Mouse (Mus musculus) heart, embryonic 11.5 days (tissue): Measurements from ENCODE around the gene Nccrp1. TPM values are rescaled to one million over a fixed set of nuclear protein-coding genes. Genes with fewer than 3 reads are reported as not detected.

Source experiments
- ATAC-seq: fragments of 200-750 bp; cut with Nextera tagmentation; replicated peaks from 2 replicates; pipeline ENCODE4 v1.8.0; 2017; ENCODE audit warnings: moderate library complexity; ENCODE audit not compliant: insufficient number of reproducible peaks, low FRiP score, low TSS enrichment
- H3K27ac ChIP-seq: fragments of 300-500 bp; sonication (generic); 2 replicates; pipeline ENCODE4 v1.5.1; 2014; ENCODE audit warnings: mild to moderate bottlenecking, low read depth, low read length
- H3K27me3 ChIP-seq: fragments of 300-500 bp; sonication (generic); 2 replicates; pipeline ENCODE4 v1.6.1; 2014; ENCODE audit warnings: mild to moderate bottlenecking, low read length, mixed read lengths; ENCODE audit not compliant: control insufficient read depth, insufficient read depth
- H3K36me3 ChIP-seq: fragments of 300-500 bp; sonication (generic); 2 replicates; pipeline ENCODE4 v1.6.1; 2014; ENCODE audit warnings: mild to moderate bottlenecking, low read length, moderate library complexity, mixed read lengths; ENCODE audit not compliant: control insufficient read depth, insufficient read depth
- H3K4me1 ChIP-seq: fragments of 300-500 bp; sonication (generic); 2 replicates; pipeline ENCODE4 v1.6.1; 2014; ENCODE audit warnings: low read length; ENCODE audit not compliant: control insufficient read depth, insufficient read depth
- H3K4me2 ChIP-seq: fragments of 300-500 bp; sonication (generic); 2 replicates; pipeline ENCODE4 v1.6.1; 2014; ENCODE audit warnings: mild to moderate bottlenecking, moderate library complexity
- H3K4me3 ChIP-seq: fragments of 300-500 bp; sonication (generic); 2 replicates; pipeline ENCODE4 v1.5.1; 2014; ENCODE audit warnings: low read depth, low read length
- H3K9ac ChIP-seq: fragments of 300-500 bp; sonication (generic); 2 replicates; pipeline ENCODE4 v1.6.1; 2014; ENCODE audit warnings: mild to moderate bottlenecking, low read depth, low read length, moderate library complexity
- H3K9me3 ChIP-seq: fragments of 300-500 bp; sonication (generic); replicated peaks from 2 replicates; pipeline ENCODE4 v1.6.1; 2016; ENCODE audit warnings: low read length; ENCODE audit not compliant: control insufficient read depth
- WGBS: fragments of 180-500 bp; shearing (Covaris S2); extraction: QIAGEN DNeasy Blood & Tissue Kit; methylation state at CpG from one replicate; pipeline ENCODE4 v1.1.7; 2014; ENCODE audit not compliant: insufficient replicate concordance; 5-methylcytosine and 5-hydroxymethylcytosine counted together
- polyA plus RNA-seq: library from polyadenylated mRNA; unstranded; fragments of >200 nt; fragmentation: Nextera tagmentation; extraction: Ambion mirVana; gene quantifications from 2 replicates; pipeline ENCODE4 v1.2.1, GENCODE M21; 2014

Gene Nccrp1
- polyA plus RNA-seq = not detected in 2 replicates

DNA sequence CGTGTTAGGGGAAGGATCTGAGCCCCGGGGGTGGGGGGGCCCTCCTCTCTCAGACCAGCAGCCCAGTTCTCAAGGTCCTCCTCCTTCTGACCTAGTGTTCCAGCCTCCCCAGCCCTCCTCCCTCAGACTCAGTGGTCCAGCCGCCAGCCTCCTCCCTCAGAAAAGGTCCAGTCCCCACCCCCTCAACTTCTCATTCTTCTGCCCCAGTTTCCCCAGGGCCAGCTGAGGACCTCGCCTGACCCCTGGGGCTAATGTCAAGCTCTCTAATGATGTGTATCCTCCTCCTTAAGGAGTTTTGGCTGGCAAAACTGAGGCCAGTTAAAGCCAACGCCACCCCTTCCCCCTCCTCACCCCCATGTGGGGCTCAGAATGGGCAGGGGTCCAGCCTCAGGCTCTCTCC is at the start of gene Nccrp1:
Gene Nccrp1, minus strand, starts transcription at position 101 of the 400 bp plus-strand sequence.
- no peak within 1 kb of the TSS for H3K27ac ChIP-seq
- peaks cover 9% of the 10 kb centered on the region; the same call in 1 of the 2 replicates for H3K4me1 ChIP-seq
- H3K4me3 ChIP-seq = peak within 1 kb of the TSS; percentile 31
- no peak within 1 kb of the TSS; the same call in 1 of the 2 replicates for H3K9ac ChIP-seq
- WGBS = 11% methylated on average over 5 of the region's 5 CpGs
- H3K9me3 ChIP-seq = no peaks in the 10 kb centered on the region
- peak within 1 kb of the TSS; percentile 54 for H3K4me2 ChIP-seq
- ATAC-seq = no peak
- H3K36me3 ChIP-seq = no peaks in the 10 kb centered on the region
- peaks cover 46% of the 10 kb centered on the region for H3K27me3 ChIP-seq

DNA sequence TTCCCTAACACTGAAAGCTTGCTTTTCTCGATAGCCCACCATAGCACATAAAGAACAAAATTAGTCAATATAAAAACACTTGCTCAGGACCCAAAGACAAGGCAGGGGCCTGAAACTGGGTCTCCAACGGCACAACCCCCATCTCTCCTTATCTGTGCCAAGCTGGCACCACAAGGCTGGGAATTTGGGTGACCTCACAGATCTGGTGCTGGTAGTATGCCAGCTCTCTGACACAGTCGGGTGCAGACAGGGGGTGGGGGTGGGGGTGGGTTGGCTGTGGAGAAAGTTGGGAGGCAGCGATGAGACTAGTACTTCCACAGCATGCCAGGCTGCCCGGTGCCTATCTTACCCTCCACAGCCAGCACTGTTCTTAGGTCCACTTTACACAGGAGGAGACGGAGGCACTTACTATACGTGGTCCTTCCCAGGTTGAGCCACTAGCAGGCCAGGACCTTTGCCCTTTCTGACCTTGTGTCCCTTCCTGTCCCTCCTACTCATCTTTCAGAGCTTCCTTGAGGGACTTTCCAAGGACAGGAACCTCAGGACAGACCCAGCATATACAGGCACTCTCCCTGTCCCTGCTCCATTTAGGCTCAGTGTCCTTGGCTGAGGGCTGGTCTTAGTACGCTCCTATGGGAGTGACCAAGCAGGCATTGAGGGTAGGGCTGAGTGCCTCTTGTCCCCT is 48.8 kb upstream of the Nccrp1 start:
- H3K9ac ChIP-seq = peak overlapping the region; percentile 54
- H3K4me2 ChIP-seq = peak overlapping the region; percentile 81

DNA sequence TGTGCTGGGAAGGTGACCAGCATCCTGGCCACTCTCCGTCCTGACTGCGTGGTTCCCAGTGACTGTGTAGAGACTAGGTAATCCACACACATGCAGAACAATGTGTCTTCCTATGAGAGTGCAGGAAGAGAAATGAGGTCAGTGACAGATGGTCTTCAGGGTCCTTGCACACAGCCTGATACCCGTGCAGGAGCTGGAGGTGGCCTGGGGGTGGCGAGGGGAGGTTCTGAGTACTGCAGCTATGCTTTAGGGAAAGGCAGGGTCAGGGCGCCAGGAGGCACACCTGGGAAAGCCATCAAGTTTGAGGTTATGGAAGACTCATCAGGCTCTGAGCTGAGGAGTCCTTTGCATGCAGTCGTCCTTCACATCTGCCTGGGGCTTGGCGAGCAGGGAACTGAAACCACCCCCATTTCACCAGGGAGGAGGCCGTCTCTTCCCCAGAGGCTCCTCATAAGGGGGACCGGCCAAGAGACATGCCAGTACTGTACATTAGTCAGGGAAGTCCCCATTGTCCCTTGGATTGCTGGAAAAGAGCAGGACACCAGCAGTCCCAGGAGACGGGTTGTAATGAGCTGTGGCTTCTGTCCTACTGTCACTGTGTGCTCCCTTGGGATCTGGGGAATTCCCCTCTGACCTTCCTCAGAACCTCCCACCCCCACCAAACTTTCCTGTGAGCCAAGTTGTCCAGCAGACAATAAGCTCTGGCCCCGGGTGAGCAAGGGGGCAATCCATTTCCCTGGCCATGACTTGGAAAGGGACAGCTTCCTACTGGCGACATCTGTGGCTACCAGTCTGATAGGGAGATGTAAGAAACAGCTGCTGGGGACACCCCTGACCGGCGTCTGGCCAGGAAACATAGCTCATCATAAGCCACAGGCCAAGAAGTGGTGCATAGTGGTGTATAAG is 46.4 kb upstream of the Nccrp1 start:
- no peak overlapping the region for H3K4me2 ChIP-seq
- no peaks in the 10 kb centered on the region for H3K9me3 ChIP-seq
- 45% methylated on average over 14 of the region's 14 CpGs for whole genome bisulfite sequencing
- no peak for ATAC-seq
- H3K4me1 ChIP-seq = peaks cover 50% of the 10 kb centered on the region
- no peak overlapping the region for H3K9ac ChIP-seq
- H3K36me3 ChIP-seq = no peaks in the 10 kb centered on the region
- no peak overlapping the region for H3K4me3 ChIP-seq
- no peak overlapping the region; the same call in 1 of the 2 replicates for H3K27ac ChIP-seq
- no peaks in the 10 kb centered on the region for H3K27me3 ChIP-seq

More for the DNA sequence above, 48.8 kb upstream of the Nccrp1 start:
- H3K4me3 ChIP-seq = peak overlapping the region; percentile 81; the same call in 1 of the 2 replicates
- H3K9me3 ChIP-seq = no peaks in the 10 kb centered on the region
- WGBS = 73% methylated on average over 8 of the region's 8 CpGs
- H3K27ac ChIP-seq = no peak overlapping the region
- no peaks in the 10 kb centered on the region for H3K27me3 ChIP-seq
- no peak for ATAC-seq
- peaks cover 49% of the 10 kb centered on the region for H3K4me1 ChIP-seq
- no peaks in the 10 kb centered on the region for H3K36me3 ChIP-seq

DNA sequence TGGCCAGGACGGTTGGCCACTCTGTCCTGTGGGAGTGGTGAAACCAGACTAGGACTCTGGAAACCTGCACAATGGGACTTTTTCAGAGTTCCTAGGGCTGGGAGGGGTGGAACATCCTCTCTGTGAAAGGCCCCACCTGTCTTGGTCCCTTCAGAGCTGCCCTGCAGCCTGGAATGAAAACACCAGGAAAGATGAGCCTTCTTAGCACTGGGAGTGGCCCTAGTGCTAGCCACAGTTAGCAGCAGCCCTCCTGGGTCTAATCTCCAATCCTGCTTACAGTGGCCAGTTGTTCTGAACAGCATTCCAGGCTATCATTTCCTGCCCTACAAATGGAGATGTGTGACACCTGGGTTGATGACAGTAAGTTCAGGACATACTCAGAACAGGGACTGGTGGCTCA is 44.8 kb upstream of the Nccrp1 start:
- no peak overlapping the region for H3K9ac ChIP-seq
- no peaks in the 10 kb centered on the region for H3K36me3 ChIP-seq
- no peak for ATAC-seq
- H3K27me3 ChIP-seq = no peaks in the 10 kb centered on the region
- 53% methylated on average over 1 of the region's 1 CpGs for WGBS
- H3K4me2 ChIP-seq = no peak overlapping the region
- no peak overlapping the region for H3K4me3 ChIP-seq
- peaks cover 60% of the 10 kb centered on the region for H3K4me1 ChIP-seq
- H3K27ac ChIP-seq = 0 out of 2 replicates have a peak overlapping the region, but pooled peaks have one; percentile 22
- H3K9me3 ChIP-seq = no peaks in the 10 kb centered on the region

DNA sequence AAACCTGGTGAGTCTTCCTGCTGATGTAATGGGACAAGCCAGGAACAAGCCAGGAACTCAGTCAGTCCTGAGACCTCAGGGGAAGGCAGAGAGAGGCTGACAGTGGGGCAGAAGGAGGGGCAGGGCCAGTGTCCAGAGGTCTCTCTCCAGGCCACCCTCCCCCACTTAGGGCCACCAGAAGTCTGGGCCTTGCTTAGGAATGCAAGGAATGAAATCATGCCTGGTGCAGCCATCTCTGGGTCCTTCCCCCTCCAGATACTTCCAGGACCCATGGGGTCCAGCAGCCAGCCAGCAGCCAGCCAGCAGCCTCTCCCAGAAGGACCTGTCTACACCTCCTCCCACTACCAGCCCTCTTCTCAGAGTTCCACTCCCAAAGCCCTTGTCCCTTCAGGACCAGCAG is 40.6 kb upstream of the Nccrp1 start:
- H3K27ac ChIP-seq = peak overlapping the region; percentile 73
- H3K4me2 ChIP-seq = peak overlapping the region; percentile 37
- peak; percentile 46; the same call in 1 of the 2 replicates for ATAC-seq
- no peak overlapping the region for H3K4me3 ChIP-seq
- H3K9me3 ChIP-seq = no peaks in the 10 kb centered on the region
- H3K9ac ChIP-seq = peak overlapping the region; percentile 12; the same call in 1 of the 2 replicates
- H3K4me1 ChIP-seq = peaks cover 67% of the 10 kb centered on the region
- H3K36me3 ChIP-seq = no peaks in the 10 kb centered on the region
- no peaks in the 10 kb centered on the region for H3K27me3 ChIP-seq

DNA sequence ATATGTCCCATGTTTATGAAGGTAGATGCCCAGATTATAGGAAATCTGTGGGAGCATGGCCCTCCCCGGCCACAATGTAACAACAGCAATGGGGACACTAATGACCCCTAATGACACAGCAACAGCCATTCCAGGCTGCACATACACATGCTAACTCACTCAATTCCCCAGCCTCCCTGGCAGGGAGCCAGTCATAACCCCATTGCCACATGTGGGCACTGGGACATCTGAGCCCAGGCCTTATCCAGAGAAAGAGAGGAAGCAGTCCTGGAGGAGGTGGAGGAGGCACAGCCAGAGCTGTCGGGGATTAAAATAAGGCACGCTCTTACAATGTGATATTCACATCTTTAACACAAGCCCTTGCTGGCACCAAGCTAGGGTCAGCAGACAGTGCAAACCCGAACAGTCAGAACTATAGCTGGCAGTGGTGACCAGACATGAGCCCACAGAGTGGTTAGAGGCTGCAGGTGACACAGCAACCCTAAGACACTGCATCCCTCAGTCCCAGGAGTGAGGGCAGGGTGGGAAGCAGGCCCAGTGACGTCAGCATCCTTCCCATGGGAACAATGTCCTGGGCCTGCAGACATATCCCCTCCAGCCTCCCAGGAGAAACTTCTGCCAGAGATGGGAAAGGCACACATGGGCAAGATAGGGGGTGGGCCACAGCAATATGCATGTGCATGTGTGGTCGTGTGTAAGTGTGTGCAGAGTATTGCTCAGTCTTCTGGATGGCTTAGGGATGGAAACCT is 39.8 kb upstream of the Nccrp1 start:
- WGBS = 56% methylated on average over 6 of the region's 6 CpGs
- Histone ChIP-seq H3K9me3 (no peaks in the 10 kb centered on the region), H3K4me3 (no peak overlapping the region), H3K4me2 (no peak overlapping the region), H3K4me1 (peaks cover 62% of the 10 kb centered on the region), H3K9ac (0 out of 2 replicates have a peak overlapping the region, but pooled peaks have one; percentile 12), H3K36me3 (no peaks in the 10 kb centered on the region), H3K27ac (peak overlapping the region; percentile 73), H3K27me3 (no peaks in the 10 kb centered on the region)
- no peak for ATAC-seq

DNA sequence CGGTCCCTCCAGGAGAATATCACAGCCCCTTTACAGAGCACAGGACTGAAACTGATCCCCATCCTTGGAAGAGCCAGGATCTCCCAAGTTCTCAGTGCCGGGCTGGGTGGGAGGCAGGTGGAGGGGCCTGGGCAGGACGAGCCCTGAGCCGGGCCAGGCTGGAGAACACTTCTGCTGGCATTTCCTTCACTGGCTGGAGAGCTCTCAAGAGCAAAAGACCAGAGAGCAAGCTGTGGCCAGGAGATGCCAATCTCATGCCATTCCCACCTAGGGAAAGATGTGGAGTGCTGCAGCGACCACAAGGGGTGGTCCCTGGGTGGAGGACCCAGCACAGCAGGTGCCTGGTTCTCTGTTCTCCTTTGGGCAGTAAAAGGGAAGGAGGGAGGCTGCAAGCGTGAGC is 37.9 kb upstream of the Nccrp1 start:
- Histone ChIP-seq H3K4me1 (peaks cover 62% of the 10 kb centered on the region), H3K4me2 (no peak overlapping the region), H3K9me3 (no peaks in the 10 kb centered on the region), H3K27ac (peak overlapping the region; percentile 18; the same call in 1 of the 2 replicates), H3K9ac (no peak overlapping the region), H3K4me3 (no peak overlapping the region), H3K27me3 (no peaks in the 10 kb centered on the region), H3K36me3 (no peaks in the 10 kb centered on the region)
- WGBS = 73% methylated on average over 6 of the region's 6 CpGs
- no peak for ATAC-seq

DNA sequence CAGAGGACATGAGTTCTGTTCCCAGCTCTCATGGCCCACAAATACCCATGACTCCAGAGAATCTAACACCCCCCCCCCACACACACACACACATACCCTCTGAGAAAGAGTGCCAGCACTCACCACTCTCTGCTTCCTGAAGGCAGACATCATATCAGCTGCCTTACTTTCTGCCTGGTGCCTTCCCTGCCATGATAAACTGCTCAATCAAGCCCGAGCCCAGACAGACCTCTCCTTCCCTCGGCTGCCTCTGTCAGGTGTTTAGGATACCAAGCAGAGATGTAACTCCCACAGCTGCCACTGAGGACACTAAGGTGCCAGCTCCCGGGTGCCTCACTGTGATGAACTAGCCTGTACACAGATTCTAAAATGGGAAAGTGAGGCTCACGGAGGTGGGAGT is 37.4 kb upstream of the Nccrp1 start:
- no peak for ATAC-seq
- no peaks in the 10 kb centered on the region for H3K36me3 ChIP-seq
- no peak overlapping the region for H3K9ac ChIP-seq
- peaks cover 62% of the 10 kb centered on the region for H3K4me1 ChIP-seq
- peak overlapping the region; percentile 18; the same call in 1 of the 2 replicates for H3K27ac ChIP-seq
- H3K4me3 ChIP-seq = no peak overlapping the region
- no peaks in the 10 kb centered on the region for H3K27me3 ChIP-seq
- 34% methylated on average over 4 of the region's 4 CpGs for WGBS
- H3K4me2 ChIP-seq = no peak overlapping the region
- no peaks in the 10 kb centered on the region for H3K9me3 ChIP-seq
